Mouse (Mus musculus): ENCODE measurements at regions not wholly inside any gene's neighbourhood (a gene's known extent, or its start where the extent isn't known, plus 50 kb on each side); places are given as distances from the start of the nearest gene placed in this dataset.

- no peak for TF ChIP-seq CTCF (IDR thresholded peaks at IDR 0.05; ENCODE audit: borderline replicate concordance, insufficient read depth, low read depth, low read length)
- TF ChIP-seq POLR2A (IDR thresholded peaks at IDR 0.05; ENCODE audit: borderline replicate concordance, insufficient read depth, low read length), result no peak
These were observed 61.7 kb upstream of the Nectin1 start for GRCm38 (mm10) chr9:43682102-43682501.

Data from cerebellum, adult 2 months (tissue).